Mouse (Mus musculus) heart, adult 2 months (tissue): Measurements from ENCODE around the gene Ttc28. TPM values are rescaled to one million over a fixed set of nuclear protein-coding genes. Genes with fewer than 3 reads are reported as not detected.

Experiments used
- DNase-seq, 2 experiments: peaks; one replicate each; pipeline ENCODE4 v3.0.0; 2021
- H3K27ac ChIP-seq: fragments of 200-600 bp; 2 replicates; pipeline ENCODE4 v1.8.1; 2022
- H3K27me3 ChIP-seq: fragments of 200-500 bp; 2 replicates; pipeline ENCODE4 v1.6.1; 2012; ENCODE audit warnings: mild to moderate bottlenecking, low read length, inconsistent platforms, mixed read lengths; ENCODE audit not compliant: control insufficient read depth, insufficient read depth
- H3K36me3 ChIP-seq: fragments of 200-500 bp; 2 replicates; pipeline ENCODE4 v1.6.1; 2012; ENCODE audit warnings: low read length, inconsistent platforms; ENCODE audit not compliant: control insufficient read depth, insufficient read depth
- H3K4me1 ChIP-seq: fragments of 200-500 bp; 2 replicates; pipeline ENCODE4 v1.6.1; 2011; ENCODE audit warnings: low read length; ENCODE audit not compliant: control insufficient read depth, insufficient read depth
- H3K4me3 ChIP-seq: fragments of 200-600 bp; 2 replicates; pipeline ENCODE4 v1.8.1; 2022
- H3K79me2 ChIP-seq: fragments of 200-500 bp; replicated peaks from 2 replicates; pipeline ENCODE4 v1.6.1; 2012; ENCODE audit warnings: mild to moderate bottlenecking, inconsistent platforms, low read length, moderate library complexity, mixed read lengths; ENCODE audit not compliant: control insufficient read depth, insufficient read depth
- H3K9ac ChIP-seq: fragments of 200-500 bp; 2 replicates; pipeline ENCODE4 v1.6.1; 2012; ENCODE audit warnings: low read depth, mild to moderate bottlenecking, control low read depth, inconsistent platforms, low read length, mixed read lengths
- CTCF ChIP-seq: fragments of 200-600 bp; IDR thresholded peaks from 2 replicates; pipeline ENCODE4 v1.8.1; 2022; ENCODE audit warnings: antibody characterized with exemption, mild to moderate bottlenecking, moderate library complexity
- EP300 ChIP-seq: fragments of 200-500 bp; IDR thresholded peaks from 2 replicates; pipeline ENCODE4 v1.6.1; 2011; ENCODE audit warnings: low read depth, low read length, control low read depth; ENCODE audit not compliant: insufficient read depth
- POLR2A ChIP-seq: fragments of 200-500 bp; IDR thresholded peaks from 2 replicates; pipeline ENCODE4 v1.6.1; 2011; ENCODE audit warnings: mild to moderate bottlenecking, low read depth, low read length, control low read depth; ENCODE audit not compliant: insufficient read depth
- WGBS: fragments of 180-500 bp; shearing (Covaris S2); methylation state at CpG from one replicate; pipeline ENCODE4 v1.1.7; 2018; 5-methylcytosine and 5-hydroxymethylcytosine counted together
- intact Hi-C: fragments of 180-260 bp; cut with DNase I; formaldehyde crosslinking; loops from one replicate; pipeline ENCODE4 v1.15.1; 2025
- polyA plus RNA-seq: library from polyadenylated mRNA; depleted of rRNA; stranded (reverse); fragments of >200 nt; gene quantifications from 2 replicates; pipeline ENCODE4 v1.2.3, GENCODE M21; 2012
- total RNA-seq, 2 experiments: library from RNA; stranded (reverse); gene quantifications; 2 replicates each; pipeline ENCODE4 v1.2.3; 2021

Ttc28 gene
- total and polyA plus RNA-seq, 3 experiments, result 7.2 to 15.0 (median 12.3) TPM

- Histone ChIP-seq H3K9ac (no peak overlapping the region), H3K4me3 (no peak overlapping the region), H3K79me2 (0 out of 2 replicates have a peak, but pooled peaks cover 1% of the 10 kb centered on the region), H3K36me3 (no peaks in the 10 kb centered on the region), H3K4me1 (peaks cover 6% of the 10 kb centered on the region), H3K27me3 (no peaks in the 10 kb centered on the region), H3K27ac (no peak overlapping the region)
- intact Hi-C loops, result no loop called here
- no peak for DNase-seq
- TF ChIP-seq CTCF (peak; percentile 20; the same call in 1 of the 2 replicates), EP300 (no peak), POLR2A (no peak)
These were observed 29.3 kb downstream of the Ttc28 start for GRCm38 (mm10) chr5:110908879-110909278.

GRCm38 (mm10) chr5:110909955-110910589 is 30.5 kb downstream of the Ttc28 start:
- Histone ChIP-seq H3K4me1 (peaks cover 6% of the 10 kb centered on the region), H3K9ac (no peak overlapping the region), H3K36me3 (no peaks in the 10 kb centered on the region), H3K4me3 (no peak overlapping the region), H3K27me3 (no peaks in the 10 kb centered on the region), H3K79me2 (0 out of 2 replicates have a peak, but pooled peaks cover 1% of the 10 kb centered on the region), H3K27ac (no peak overlapping the region)
- DNase-seq, result no peak
- intact Hi-C loops, result no loop called here
- WGBS, result 77% methylated on average over 4 of the region's 4 CpGs
- TF ChIP-seq POLR2A (no peak), CTCF (no peak), EP300 (no peak)

DNA sequence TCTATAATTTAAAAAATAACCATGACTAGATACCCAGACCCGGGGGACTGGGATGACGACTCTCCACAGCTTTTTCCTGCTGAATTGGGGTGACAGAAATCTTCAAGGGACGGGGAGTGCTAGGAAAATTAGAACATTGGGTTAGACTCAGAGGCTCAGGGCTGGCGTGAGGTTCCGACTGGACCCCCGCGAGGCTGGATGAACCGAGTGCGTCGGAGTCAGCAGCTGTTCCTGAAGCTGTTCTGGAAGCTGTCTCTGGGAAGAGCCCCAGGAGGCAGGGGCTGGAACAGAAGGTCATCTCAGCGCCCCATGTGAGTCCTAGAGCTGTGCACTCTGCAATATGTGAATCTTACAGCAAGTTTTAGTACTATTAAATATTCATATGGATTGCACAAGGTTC is 35.3 kb downstream of the Ttc28 start:
- Histone ChIP-seq H3K79me2 (no peaks in the 10 kb centered on the region), H3K9ac (no peak overlapping the region), H3K27me3 (no peaks in the 10 kb centered on the region), H3K4me3 (no peak overlapping the region), H3K27ac (no peak overlapping the region), H3K36me3 (no peaks in the 10 kb centered on the region), H3K4me1 (peaks cover 6% of the 10 kb centered on the region)
- WGBS, result 82% methylated on average over 11 of the region's 11 CpGs
- intact Hi-C loops, result no loop called here
- peak in 1 of 2 experiments; percentile 17 for DNase-seq
- TF ChIP-seq EP300 (0 out of 2 replicates have a peak, but pooled peaks have one; percentile 27), CTCF (no peak)

- H3K36me3 ChIP-seq, result no peaks in the 10 kb centered on the region
- H3K27ac ChIP-seq, result no peak overlapping the region
- TF ChIP-seq EP300 (no peak), CTCF (no peak), POLR2A (no peak)
- intact Hi-C loops, result no loop called here
- WGBS, result 97% methylated on average over 3 of the region's 3 CpGs
- no peaks in the 10 kb centered on the region for H3K79me2 ChIP-seq
- H3K4me1 ChIP-seq, result peaks cover 5% of the 10 kb centered on the region
- no peak for DNase-seq
- no peak overlapping the region for H3K9ac ChIP-seq
- H3K27me3 ChIP-seq, result no peaks in the 10 kb centered on the region
- H3K4me3 ChIP-seq, result no peak overlapping the region
These were observed 36.6 kb downstream of the Ttc28 start for GRCm38 (mm10) chr5:110916241-110916640.

- no peak for DNase-seq
- no peak overlapping the region for H3K27ac ChIP-seq
- no peaks in the 10 kb centered on the region for H3K36me3 ChIP-seq
- peaks cover 3% of the 10 kb centered on the region for H3K4me1 ChIP-seq
- no peaks in the 10 kb centered on the region for H3K27me3 ChIP-seq
- no peak overlapping the region for H3K9ac ChIP-seq
- intact Hi-C loops, result no loop called here
- 92% methylated on average over 4 of the region's 4 CpGs for WGBS
- H3K4me3 ChIP-seq, result no peak overlapping the region
- H3K79me2 ChIP-seq, result no peaks in the 10 kb centered on the region
- TF ChIP-seq EP300, result no peak
- no peak for TF ChIP-seq CTCF
- TF ChIP-seq POLR2A, result no peak
These were observed 39.9 kb downstream of the Ttc28 start for GRCm38 (mm10) chr5:110919541-110919940.

- Histone ChIP-seq H3K9ac (no peak overlapping the region), H3K36me3 (no peaks in the 10 kb centered on the region), H3K79me2 (no peaks in the 10 kb centered on the region), H3K4me3 (no peak overlapping the region), H3K4me1 (peaks cover 4% of the 10 kb centered on the region), H3K27me3 (no peaks in the 10 kb centered on the region), H3K27ac (no peak overlapping the region)
- TF ChIP-seq POLR2A (no peak), CTCF (peak; percentile 82), EP300 (no peak)
- intact Hi-C loops, result loop anchor here (1.0 to 10.0 kb wide), 5 partner anchors 41 to 289 kb away; partner anchors contain the start of gene Ep400
- WGBS, result 0% methylated on average over 1 of the region's 1 CpGs
- DNase-seq, result peak; percentile 23 to 37
These were observed 43.7 kb downstream of the Ttc28 start for GRCm38 (mm10) chr5:110923336-110923735.
